Mouse (Mus musculus) heart, embryonic 14.5 days (tissue): Measurements from ENCODE around the gene Snupn. TPM values are rescaled to one million over a fixed set of nuclear protein-coding genes. Genes with fewer than 3 reads are reported as not detected.

Source experiments
- ATAC-seq: fragments of 200-750 bp; cut with Nextera tagmentation; 2 replicates; pipeline ENCODE4 v1.8.0; 2017; ENCODE audit warnings: low read depth, moderate TSS enrichment; ENCODE audit not compliant: insufficient number of reproducible peaks, insufficient read depth, low FRiP score
- H3K27ac ChIP-seq, 2 experiments: fragments of 200-500 bp in 1 of 2; fragments of 300-500 bp in 1 of 2; sonication (generic) in 1 of 2; replicated peaks in 1 of 2; 2 replicates each; pipeline ENCODE4 v1.5.1; 2012 to 2014; ENCODE audit warnings: low read depth in 2 of 2, low read length in 2 of 2, control low read depth in 1 of 2, mild to moderate bottlenecking in 1 of 2, mixed read lengths in 1 of 2; ENCODE audit not compliant: control insufficient read depth in 1 of 2, insufficient read depth in 1 of 2
- H3K27me3 ChIP-seq: fragments of 300-500 bp; sonication (generic); 2 replicates; pipeline ENCODE4 v1.6.1; 2014; ENCODE audit warnings: mild to moderate bottlenecking, low read length, control low read depth; ENCODE audit not compliant: control insufficient read depth, insufficient read depth
- H3K36me3 ChIP-seq: fragments of 300-500 bp; sonication (generic); 2 replicates; pipeline ENCODE4 v1.6.1; 2014; ENCODE audit warnings: mild to moderate bottlenecking, control low read depth, low read length, mixed read lengths; ENCODE audit not compliant: control insufficient read depth, insufficient read depth
- H3K4me1 ChIP-seq, 2 experiments: fragments of 200-500 bp in 1 of 2; fragments of 300-500 bp in 1 of 2; sonication (generic) in 1 of 2; 2 replicates each; pipeline ENCODE4 v1.6.1; 2012 to 2014; ENCODE audit warnings: low read length in 2 of 2, control low read depth in 1 of 2, mixed read lengths in 1 of 2; ENCODE audit not compliant: control insufficient read depth in 2 of 2, insufficient read depth in 2 of 2
- H3K4me2 ChIP-seq: fragments of 300-500 bp; sonication (generic); 2 replicates; pipeline ENCODE4 v1.6.1; 2014; ENCODE audit warnings: mild to moderate bottlenecking, low read length
- H3K4me3 ChIP-seq, 2 experiments: fragments of 200-500 bp in 1 of 2; fragments of 300-500 bp in 1 of 2; sonication (generic) in 1 of 2; 2 replicates each; pipeline ENCODE4 v1.5.1; 2012 to 2014; ENCODE audit warnings: low read length in 2 of 2, mild to moderate bottlenecking in 2 of 2, control low read depth in 1 of 2, low read depth in 1 of 2, moderate library complexity in 1 of 2; ENCODE audit not compliant: control insufficient read depth in 1 of 2, insufficient read depth in 1 of 2
- H3K9ac ChIP-seq: fragments of 300-500 bp; sonication (generic); 2 replicates; pipeline ENCODE4 v1.6.1; 2014; ENCODE audit warnings: mild to moderate bottlenecking, low read length
- H3K9me3 ChIP-seq: fragments of 300-500 bp; sonication (generic); 2 replicates; pipeline ENCODE4 v1.6.1; 2016; ENCODE audit warnings: low read length, control low read depth; ENCODE audit not compliant: control insufficient read depth
- WGBS: fragments of 180-500 bp; shearing (Covaris S2); extraction: QIAGEN DNeasy Blood & Tissue Kit; methylation state at CpG from one replicate; pipeline ENCODE4 v1.1.7; 2014; 5-methylcytosine and 5-hydroxymethylcytosine counted together
- polyA plus RNA-seq: library from polyadenylated mRNA; unstranded; fragments of >200 nt; fragmentation: Nextera tagmentation; extraction: Ambion mirVana; gene quantifications from 2 replicates; pipeline ENCODE4 v1.2.1, GENCODE M21; 2014

Gene Snupn
- polyA plus RNA-seq, 1 experiment from 2014 or later: 18.8 TPM

- Histone ChIP-seq H3K27me3 (no peaks in the 10 kb centered on the region), H3K4me3 (no peak overlapping the region), H3K36me3 (peaks cover 24% of the 10 kb centered on the region; the same call in 1 of the 2 replicates), H3K4me1 (no peaks in the 10 kb centered on the region), H3K9me3 (0 out of 2 replicates have a peak, but pooled peaks cover 3% of the 10 kb centered on the region), H3K4me2 (no peak overlapping the region), H3K9ac (no peak overlapping the region), H3K27ac (no peak overlapping the region)
- no peak for ATAC-seq
- WGBS: 79% methylated on average over 7 of the region's 7 CpGs
Observed at GRCm38 (mm10) chr9:56956966-56957675, 6.4 kb downstream of the Snupn start.

- WGBS: 90% methylated on average over 2 of the region's 2 CpGs
Observed at GRCm38 (mm10) chr9:56958689-56959088, 8.0 kb downstream of the Snupn start.

GRCm38 (mm10) chr9:56961591-56961990, 10.9 kb downstream of the Snupn start:
- no peak overlapping the region for H3K9ac ChIP-seq
- WGBS: 93% methylated on average over 3 of the region's 3 CpGs
- H3K9me3 ChIP-seq: 0 out of 2 replicates have a peak, but pooled peaks cover 3% of the 10 kb centered on the region
- no peak for ATAC-seq
- H3K4me3 ChIP-seq: no peak overlapping the region
- H3K27me3 ChIP-seq: no peaks in the 10 kb centered on the region
- no peak overlapping the region for H3K4me2 ChIP-seq
- H3K4me1 ChIP-seq: no peaks in the 10 kb centered on the region
- H3K27ac ChIP-seq: no peak overlapping the region
- peaks cover 40% of the 10 kb centered on the region for H3K36me3 ChIP-seq

More at GRCm38 (mm10) chr9:56958689-56959088, 8.0 kb downstream of the Snupn start:
- no peaks in the 10 kb centered on the region for H3K4me1 ChIP-seq
- H3K27me3 ChIP-seq: no peaks in the 10 kb centered on the region
- no peak for ATAC-seq
- H3K9ac ChIP-seq: no peak overlapping the region
- no peak overlapping the region for H3K4me2 ChIP-seq
- H3K36me3 ChIP-seq: peaks cover 34% of the 10 kb centered on the region
- H3K27ac ChIP-seq: no peak overlapping the region
- H3K4me3 ChIP-seq: no peak overlapping the region
- H3K9me3 ChIP-seq: 0 out of 2 replicates have a peak, but pooled peaks cover 3% of the 10 kb centered on the region

GRCm38 (mm10) chr9:56970158-56970557, 19.5 kb downstream of the Snupn start:
- 58% methylated on average over 2 of the region's 2 CpGs for WGBS
- H3K27ac ChIP-seq: no peak overlapping the region
- ATAC-seq: no peak
- no peaks in the 10 kb centered on the region for H3K4me1 ChIP-seq
- H3K4me3 ChIP-seq: no peak overlapping the region
- no peaks in the 10 kb centered on the region for H3K27me3 ChIP-seq
- H3K4me2 ChIP-seq: no peak overlapping the region
- no peaks in the 10 kb centered on the region for H3K9me3 ChIP-seq
- no peak overlapping the region for H3K9ac ChIP-seq
- peaks cover 13% of the 10 kb centered on the region; the same call in 1 of the 2 replicates for H3K36me3 ChIP-seq

GRCm38 (mm10) chr9:56973960-56974524, 23.4 kb downstream of the Snupn start:
- H3K9ac ChIP-seq: no peak overlapping the region

GRCm38 (mm10) chr9:56975199-56975598, 24.5 kb downstream of the Snupn start:
- WGBS: 73% methylated on average over 3 of the region's 3 CpGs
- Histone ChIP-seq H3K4me1 (no peaks in the 10 kb centered on the region), H3K36me3 (peaks cover 18% of the 10 kb centered on the region; the same call in 1 of the 2 replicates), H3K9me3 (no peaks in the 10 kb centered on the region), H3K27me3 (no peaks in the 10 kb centered on the region), H3K27ac (no peak overlapping the region), H3K4me2 (no peak overlapping the region), H3K4me3 (no peak overlapping the region), H3K9ac (no peak overlapping the region)
- no peak for ATAC-seq

More at GRCm38 (mm10) chr9:56973960-56974524, 23.4 kb downstream of the Snupn start:
- 60% methylated on average over 7 of the region's 8 CpGs for WGBS
- H3K9me3 ChIP-seq: no peaks in the 10 kb centered on the region
- H3K27me3 ChIP-seq: no peaks in the 10 kb centered on the region
- no peak overlapping the region for H3K4me3 ChIP-seq
- ATAC-seq: no peak
- H3K4me2 ChIP-seq: no peak overlapping the region
- no peaks in the 10 kb centered on the region for H3K4me1 ChIP-seq
- no peak overlapping the region for H3K27ac ChIP-seq
- H3K36me3 ChIP-seq: 0 out of 2 replicates have a peak, but pooled peaks cover 16% of the 10 kb centered on the region

GRCm38 (mm10) chr9:56980186-56980585, 29.5 kb downstream of the Snupn start:
- Histone ChIP-seq H3K9me3 (no peaks in the 10 kb centered on the region), H3K27me3 (no peaks in the 10 kb centered on the region), H3K27ac (no peak overlapping the region), H3K4me1 (no peaks in the 10 kb centered on the region), H3K4me3 (no peak overlapping the region), H3K9ac (no peak overlapping the region), H3K36me3 (peaks cover 16% of the 10 kb centered on the region; the same call in 1 of the 2 replicates), H3K4me2 (no peak overlapping the region)
- 87% methylated on average over 6 of the region's 6 CpGs for WGBS
- ATAC-seq: no peak
